Mouse (Mus musculus): ENCODE data around the gene Il17d. TPM values are rescaled to one million over a fixed set of nuclear protein-coding genes. Genes with fewer than 3 reads are reported as not detected.

Gene Il17d
- polyA plus RNA-seq, 1 experiment from 2014 or later = 5.5 TPM

GRCm38 (mm10) chr14:57591830-57592229 is 67.3 kb downstream of the Il17d start:
- H3K4me1 ChIP-seq (ENCODE audit: control insufficient read depth, insufficient read depth, low read length) = no peaks in the 10 kb centered on the region
- no peaks in the 10 kb centered on the region for H3K9me3 ChIP-seq (ENCODE audit: control insufficient read depth, low read length)
- H3K4me2 ChIP-seq (ENCODE audit: low read depth, low read length) = no peak overlapping the region
- H3K27me3 ChIP-seq (replicated peaks; ENCODE audit: control insufficient read depth, insufficient read depth, low read length) = no peaks in the 10 kb centered on the region
- H3K4me3 ChIP-seq (ENCODE audit: low read depth, low read length) = no peak overlapping the region
- 95% methylated on average over 3 of the region's 3 CpGs for WGBS
- no peak overlapping the region for H3K9ac ChIP-seq (ENCODE audit: low read depth, low read length)
- ATAC-seq (ENCODE audit: low read depth) (no peak), DNase-seq (ENCODE audit: low spot score) (no peak)
- H3K27ac ChIP-seq (replicated peaks; ENCODE audit: low read depth, low read length) = no peak overlapping the region
- H3K36me3 ChIP-seq (ENCODE audit: control insufficient read depth, insufficient read depth, low read length) = peaks cover 71% of the 10 kb centered on the region

Other genes with a start within 250 kb of the Il17d start
- gene Cryl1, start 126.2 kb upstream of the Il17d start, polyA plus RNA-seq (2014; fragmentation: Nextera tagmentation; extraction: Ambion mirVana) = 32.0 and 37.0 TPM in 2 replicates
- gene Ift88, start 100.7 kb upstream of the Il17d start, polyA plus RNA-seq (2014; fragmentation: Nextera tagmentation; extraction: Ambion mirVana) = 16.4 and 17.4 TPM in 2 replicates
- gene Eef1akmt1, start 46.8 kb downstream of the Il17d start, polyA plus RNA-seq (2014; fragmentation: Nextera tagmentation; extraction: Ambion mirVana) = 87.2 and 105 TPM in 2 replicates
- 23.0 and 26.5 TPM in 2 replicates for gene Xpo4, start 140.7 kb downstream of the Il17d start, polyA plus RNA-seq (2014; fragmentation: Nextera tagmentation; extraction: Ambion mirVana)
- gene Gm49361, start 221.3 kb downstream of the Il17d start, polyA plus RNA-seq (2014; fragmentation: Nextera tagmentation; extraction: Ambion mirVana) = not detected in 2 replicates
- 22.7 and 23.9 TPM in 2 replicates for gene Lats2, start 233.6 kb downstream of the Il17d start, polyA plus RNA-seq (2014; fragmentation: Nextera tagmentation; extraction: Ambion mirVana)

Measured in embryonic facial prominence, embryonic 14.5 days (tissue).